Mouse (Mus musculus): ENCODE data around the gene Ropn1. TPM values are rescaled to one million over a fixed set of nuclear protein-coding genes. Genes with fewer than 3 reads are reported as not detected.

Gene Ropn1
- polyA plus RNA-seq (2014; fragmentation: Nextera tagmentation; extraction: Ambion mirVana) = 0.47 and 0.62 TPM in 2 replicates

GRCm38 (mm10) chr16:34649621-34650020 is at the start of gene Ropn1:
Ropn1 (plus strand) TSS chr16:34649921.
- ATAC-seq (ENCODE audit: insufficient number of reproducible peaks, insufficient read depth, low FRiP score, low read depth) = no peak
- H3K9ac ChIP-seq (ENCODE audit: low read length) = no peak within 1 kb of the TSS
- H3K4me2 ChIP-seq (ENCODE audit: low read length) = no peak within 1 kb of the TSS
- no peaks in the 10 kb centered on the region for H3K36me3 ChIP-seq (ENCODE audit: control insufficient read depth, insufficient read depth, low read length)
- peaks cover 4% of the 10 kb centered on the region; the same call in 1 of the 2 replicates for H3K27me3 ChIP-seq (ENCODE audit: control insufficient read depth, insufficient read depth, low read length)
- no peaks in the 10 kb centered on the region for H3K4me1 ChIP-seq (ENCODE audit: control insufficient read depth in 2 of 2, insufficient read depth in 2 of 2, low read length in 2 of 2)
- H3K4me3 ChIP-seq (ENCODE audit: control insufficient read depth in 1 of 2, insufficient read depth in 1 of 2, low read depth in 1 of 2, low read length in 2 of 2) = no peak within 1 kb of the TSS
- H3K9me3 ChIP-seq (ENCODE audit: control insufficient read depth, low read length) = no peaks in the 10 kb centered on the region
- no peak within 1 kb of the TSS for H3K27ac ChIP-seq (replicated peaks in 1 of 2; ENCODE audit: control insufficient read depth in 1 of 2, insufficient read depth in 1 of 2, low read depth in 2 of 2, low read length in 2 of 2)
- 46% methylated on average over 7 of the region's 7 CpGs for WGBS

DNA sequence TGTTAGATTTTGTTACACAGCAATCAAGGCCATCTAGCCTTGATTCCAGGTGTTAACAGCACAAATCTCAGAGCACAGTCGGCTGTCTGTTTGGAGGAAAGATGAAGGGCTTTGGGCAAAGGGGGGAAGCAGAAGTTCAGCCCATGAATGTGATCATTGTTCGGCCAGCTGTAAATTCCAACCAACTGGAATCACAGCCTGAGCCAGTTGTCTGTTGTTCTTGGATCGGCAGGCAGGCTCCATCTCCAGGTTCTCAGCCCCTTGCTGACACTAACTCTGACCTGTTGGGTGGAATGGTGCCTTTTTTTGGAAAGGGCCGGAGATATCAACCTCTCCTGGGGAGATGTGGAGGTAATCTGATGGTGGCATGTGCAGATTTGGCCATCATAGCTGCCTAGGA is 47.8 kb upstream of the Ropn1 start:
- no peak for ATAC-seq (ENCODE audit: insufficient number of reproducible peaks, insufficient read depth, low FRiP score, low read depth)
- Histone ChIP-seq H3K4me3 (ENCODE audit: control insufficient read depth in 1 of 2, insufficient read depth in 1 of 2, low read depth in 1 of 2, low read length in 2 of 2) (no peak overlapping the region), H3K9ac (ENCODE audit: low read length) (no peak overlapping the region), H3K4me1 (ENCODE audit: control insufficient read depth in 2 of 2, insufficient read depth in 2 of 2, low read length in 2 of 2) (no peaks in the 10 kb centered on the region), H3K9me3 (ENCODE audit: control insufficient read depth, low read length) (no peaks in the 10 kb centered on the region), H3K36me3 (ENCODE audit: control insufficient read depth, insufficient read depth, low read length) (no peaks in the 10 kb centered on the region), H3K27ac (replicated peaks in 1 of 2; ENCODE audit: control insufficient read depth in 1 of 2, insufficient read depth in 1 of 2, low read depth in 2 of 2, low read length in 2 of 2) (no peak overlapping the region), H3K27me3 (ENCODE audit: control insufficient read depth, insufficient read depth, low read length) (no peaks in the 10 kb centered on the region), H3K4me2 (ENCODE audit: low read length) (no peak overlapping the region)
- 59% methylated on average over 4 of the region's 4 CpGs for WGBS

DNA sequence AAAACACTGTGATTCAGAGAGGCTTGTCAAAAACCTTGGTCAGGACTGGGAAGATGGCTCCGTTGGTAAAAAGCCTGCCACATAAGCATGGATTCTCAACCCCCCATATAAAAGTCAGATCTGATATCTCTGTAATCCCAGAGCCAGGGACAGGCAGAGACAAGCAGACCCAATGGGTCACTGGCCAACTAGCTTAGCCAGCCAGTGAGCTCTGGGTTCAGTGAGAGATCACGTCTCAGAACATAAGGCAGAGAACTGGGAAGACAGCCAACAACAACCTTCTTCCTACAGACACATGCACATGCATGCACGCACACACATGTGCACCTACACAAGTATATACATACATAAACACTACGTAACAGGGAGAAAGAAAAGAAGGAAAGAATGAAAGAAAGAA is 46.6 kb upstream of the Ropn1 start:
- no peaks in the 10 kb centered on the region for H3K4me1 ChIP-seq (ENCODE audit: control insufficient read depth in 2 of 2, insufficient read depth in 2 of 2, low read length in 2 of 2)
- H3K27ac ChIP-seq (replicated peaks in 1 of 2; ENCODE audit: control insufficient read depth in 1 of 2, insufficient read depth in 1 of 2, low read depth in 2 of 2, low read length in 2 of 2) = no peak overlapping the region
- no peaks in the 10 kb centered on the region for H3K9me3 ChIP-seq (ENCODE audit: control insufficient read depth, low read length)
- H3K4me3 ChIP-seq (ENCODE audit: control insufficient read depth in 1 of 2, insufficient read depth in 1 of 2, low read depth in 1 of 2, low read length in 2 of 2) = no peak overlapping the region
- H3K4me2 ChIP-seq (ENCODE audit: low read length) = no peak overlapping the region
- H3K9ac ChIP-seq (ENCODE audit: low read length) = no peak overlapping the region
- no peaks in the 10 kb centered on the region for H3K27me3 ChIP-seq (ENCODE audit: control insufficient read depth, insufficient read depth, low read length)
- no peaks in the 10 kb centered on the region for H3K36me3 ChIP-seq (ENCODE audit: control insufficient read depth, insufficient read depth, low read length)
- ATAC-seq (ENCODE audit: insufficient number of reproducible peaks, insufficient read depth, low FRiP score, low read depth) = no peak
- 61% methylated on average over 4 of the region's 4 CpGs for WGBS

GRCm38 (mm10) chr16:34603854-34604253 is 45.9 kb upstream of the Ropn1 start:
- Histone ChIP-seq H3K9ac (ENCODE audit: low read length) (no peak overlapping the region), H3K4me1 (ENCODE audit: control insufficient read depth in 2 of 2, insufficient read depth in 2 of 2, low read length in 2 of 2) (no peaks in the 10 kb centered on the region), H3K27ac (replicated peaks in 1 of 2; ENCODE audit: control insufficient read depth in 1 of 2, insufficient read depth in 1 of 2, low read depth in 2 of 2, low read length in 2 of 2) (no peak overlapping the region), H3K36me3 (ENCODE audit: control insufficient read depth, insufficient read depth, low read length) (no peaks in the 10 kb centered on the region), H3K9me3 (ENCODE audit: control insufficient read depth, low read length) (no peaks in the 10 kb centered on the region), H3K4me3 (ENCODE audit: control insufficient read depth in 1 of 2, insufficient read depth in 1 of 2, low read depth in 1 of 2, low read length in 2 of 2) (no peak overlapping the region), H3K27me3 (ENCODE audit: control insufficient read depth, insufficient read depth, low read length) (no peaks in the 10 kb centered on the region), H3K4me2 (ENCODE audit: low read length) (no peak overlapping the region)
- 62% methylated on average over 6 of the region's 6 CpGs for WGBS
- ATAC-seq (ENCODE audit: insufficient number of reproducible peaks, insufficient read depth, low FRiP score, low read depth) = no peak

DNA sequence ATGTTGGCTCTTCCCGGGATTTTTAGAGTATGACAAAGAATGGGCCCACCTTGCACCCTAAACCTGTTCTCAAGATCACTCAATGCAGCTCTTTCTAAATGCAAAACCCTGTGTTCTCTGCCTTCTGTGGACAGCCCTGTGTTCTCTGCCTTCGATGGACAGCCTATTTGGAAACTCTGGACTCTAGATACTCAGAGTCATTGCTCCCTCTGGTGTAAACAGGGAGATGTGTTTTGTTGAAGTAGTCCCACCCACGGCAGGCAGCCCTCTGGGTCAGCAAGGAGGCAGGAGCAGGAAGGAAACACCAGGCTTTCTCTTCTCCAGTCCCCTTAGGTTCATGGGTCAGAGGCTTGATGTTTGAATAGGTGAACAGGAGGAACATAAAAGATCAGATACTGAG is 44.0 kb upstream of the Ropn1 start:
- WGBS = 17% methylated on average over 3 of the region's 3 CpGs

GRCm38 (mm10) chr16:34610137-34610536 is 39.6 kb upstream of the Ropn1 start:
- no peaks in the 10 kb centered on the region for H3K27me3 ChIP-seq (ENCODE audit: control insufficient read depth, insufficient read depth, low read length)
- no peak overlapping the region for H3K4me2 ChIP-seq (ENCODE audit: low read length)
- no peaks in the 10 kb centered on the region for H3K36me3 ChIP-seq (ENCODE audit: control insufficient read depth, insufficient read depth, low read length)
- H3K4me1 ChIP-seq (ENCODE audit: control insufficient read depth in 2 of 2, insufficient read depth in 2 of 2, low read length in 2 of 2) = no peaks in the 10 kb centered on the region
- ATAC-seq (ENCODE audit: insufficient number of reproducible peaks, insufficient read depth, low FRiP score, low read depth) = no peak
- no peak overlapping the region for H3K9ac ChIP-seq (ENCODE audit: low read length)
- no peak overlapping the region for H3K4me3 ChIP-seq (ENCODE audit: control insufficient read depth in 1 of 2, insufficient read depth in 1 of 2, low read depth in 1 of 2, low read length in 2 of 2)
- H3K9me3 ChIP-seq (ENCODE audit: control insufficient read depth, low read length) = no peaks in the 10 kb centered on the region
- WGBS = 71% methylated on average over 1 of the region's 1 CpGs
- H3K27ac ChIP-seq (replicated peaks in 1 of 2; ENCODE audit: control insufficient read depth in 1 of 2, insufficient read depth in 1 of 2, low read depth in 2 of 2, low read length in 2 of 2) = no peak overlapping the region

More for the DNA sequence above, 44.0 kb upstream of the Ropn1 start:
- H3K4me3 ChIP-seq (ENCODE audit: control insufficient read depth in 1 of 2, insufficient read depth in 1 of 2, low read depth in 1 of 2, low read length in 2 of 2) = no peak overlapping the region
- no peaks in the 10 kb centered on the region for H3K9me3 ChIP-seq (ENCODE audit: control insufficient read depth, low read length)
- H3K36me3 ChIP-seq (ENCODE audit: control insufficient read depth, insufficient read depth, low read length) = no peaks in the 10 kb centered on the region
- H3K4me1 ChIP-seq (ENCODE audit: control insufficient read depth in 2 of 2, insufficient read depth in 2 of 2, low read length in 2 of 2) = no peaks in the 10 kb centered on the region
- H3K9ac ChIP-seq (ENCODE audit: low read length) = no peak overlapping the region
- H3K4me2 ChIP-seq (ENCODE audit: low read length) = no peak overlapping the region
- no peak overlapping the region for H3K27ac ChIP-seq (replicated peaks in 1 of 2; ENCODE audit: control insufficient read depth in 1 of 2, insufficient read depth in 1 of 2, low read depth in 2 of 2, low read length in 2 of 2)
- ATAC-seq (ENCODE audit: insufficient number of reproducible peaks, insufficient read depth, low FRiP score, low read depth) = no peak
- no peaks in the 10 kb centered on the region for H3K27me3 ChIP-seq (ENCODE audit: control insufficient read depth, insufficient read depth, low read length)

DNA sequence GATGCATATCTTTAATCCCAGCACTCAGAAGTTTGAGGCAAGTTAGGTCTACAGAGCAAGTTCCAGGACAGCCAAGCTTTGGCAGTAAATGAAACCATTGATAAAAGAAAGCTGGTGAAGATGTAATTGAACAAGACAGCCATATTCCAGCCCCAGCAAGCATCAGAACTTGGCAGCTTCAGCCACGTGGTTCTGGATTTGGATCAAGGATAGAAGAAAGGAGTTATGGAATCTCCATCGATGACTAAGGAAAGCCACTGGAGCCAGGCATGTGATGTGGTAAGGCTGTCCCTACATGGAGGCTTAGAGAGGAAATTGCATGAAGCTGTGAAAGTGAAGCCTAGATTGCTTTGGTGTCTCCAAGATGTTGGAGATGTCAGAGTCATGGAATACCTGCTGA is 35.7 kb upstream of the Ropn1 start:
- H3K9ac ChIP-seq (ENCODE audit: low read length) = no peak overlapping the region
- H3K27ac ChIP-seq (replicated peaks in 1 of 2; ENCODE audit: control insufficient read depth in 1 of 2, insufficient read depth in 1 of 2, low read depth in 2 of 2, low read length in 2 of 2) = no peak overlapping the region
- no peak overlapping the region for H3K4me2 ChIP-seq (ENCODE audit: low read length)
- no peak for ATAC-seq (ENCODE audit: insufficient number of reproducible peaks, insufficient read depth, low FRiP score, low read depth)
- WGBS = 67% methylated on average over 2 of the region's 2 CpGs
- no peaks in the 10 kb centered on the region for H3K27me3 ChIP-seq (ENCODE audit: control insufficient read depth, insufficient read depth, low read length)
- H3K4me1 ChIP-seq (ENCODE audit: control insufficient read depth in 2 of 2, insufficient read depth in 2 of 2, low read length in 2 of 2) = no peaks in the 10 kb centered on the region
- H3K4me3 ChIP-seq (ENCODE audit: control insufficient read depth in 1 of 2, insufficient read depth in 1 of 2, low read depth in 1 of 2, low read length in 2 of 2) = no peak overlapping the region
- no peaks in the 10 kb centered on the region for H3K36me3 ChIP-seq (ENCODE audit: control insufficient read depth, insufficient read depth, low read length)
- no peaks in the 10 kb centered on the region for H3K9me3 ChIP-seq (ENCODE audit: control insufficient read depth, low read length)

DNA sequence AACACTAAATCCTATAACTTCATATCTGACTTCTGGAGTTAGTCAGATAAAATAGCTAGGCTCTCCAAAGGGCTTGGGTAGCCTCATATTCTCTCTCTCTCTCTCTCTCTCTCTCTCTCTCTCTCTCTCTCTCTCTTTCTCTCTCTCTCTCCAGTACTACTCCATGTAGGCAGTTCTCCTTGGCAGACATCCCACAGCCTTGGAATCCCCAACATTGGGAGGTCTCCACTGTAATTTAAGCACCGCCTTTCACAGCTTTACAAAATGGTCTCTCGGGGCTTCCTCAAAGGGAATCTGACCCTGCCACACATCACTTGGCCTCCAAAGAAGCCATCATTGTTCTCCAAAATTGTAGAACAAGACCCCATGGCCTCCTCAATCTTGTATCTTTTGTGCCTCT is 22.1 kb upstream of the Ropn1 start:
- no peak for ATAC-seq (ENCODE audit: insufficient number of reproducible peaks, insufficient read depth, low FRiP score, low read depth)
- H3K4me3 ChIP-seq (ENCODE audit: control insufficient read depth in 1 of 2, insufficient read depth in 1 of 2, low read depth in 1 of 2, low read length in 2 of 2) = no peak overlapping the region
- 0 out of 2 replicates have a peak, but pooled peaks cover 3% of the 10 kb centered on the region for H3K9me3 ChIP-seq (ENCODE audit: control insufficient read depth, low read length)
- H3K36me3 ChIP-seq (ENCODE audit: control insufficient read depth, insufficient read depth, low read length) = no peaks in the 10 kb centered on the region
- 63% methylated on average over 2 of the region's 2 CpGs for WGBS
- no peaks in the 10 kb centered on the region for H3K27me3 ChIP-seq (ENCODE audit: control insufficient read depth, insufficient read depth, low read length)
- no peaks in the 10 kb centered on the region for H3K4me1 ChIP-seq (ENCODE audit: control insufficient read depth in 2 of 2, insufficient read depth in 2 of 2, low read length in 2 of 2)
- H3K27ac ChIP-seq (replicated peaks in 1 of 2; ENCODE audit: control insufficient read depth in 1 of 2, insufficient read depth in 1 of 2, low read depth in 2 of 2, low read length in 2 of 2) = no peak overlapping the region
- no peak overlapping the region for H3K4me2 ChIP-seq (ENCODE audit: low read length)
- H3K9ac ChIP-seq (ENCODE audit: low read length) = no peak overlapping the region
